ENCODE assay signal across 9 mouse cellular contexts in genomic region chr11:87689402-87689808, GRCm38 (mm10). TPM values are rescaled to one million over a fixed set of nuclear protein-coding genes. Genes with fewer than 3 reads are reported as not detected.
DNase-seq lines count a peak whose midpoint lies in the region; ATAC-seq and TF ChIP-seq lines count a peak whose summit lies in the region.
"Had no signal": no experiment of that assay in that cellular context is flagged by ENCODE, and none has a peak within 500 bp of the region (broad histone marks: within the 10 kb centered on the region; RNA-seq: fewer than 3 reads in every experiment).

No protein-coding gene starts in this region.

- H3K27ac ChIP-seq in forebrain, postnatal 0 days (ENCODE audit: low read depth, low read length): 0 out of 2 replicates have a peak overlapping the region, but pooled peaks have one; percentile 17
- no peak overlapping the region; the same call in 1 of the 2 replicates for H3K27ac ChIP-seq in limb, embryonic 13.5 days
- H3K27ac ChIP-seq in midbrain, embryonic 14.5 days (replicated peaks; ENCODE audit: low read depth, low read length): 0 out of 2 replicates have a peak overlapping the region, but pooled peaks have one; percentile 5
- H3K27ac ChIP-seq: macrophage had no signal

- H3K27me3 ChIP-seq in forebrain, postnatal 0 days (ENCODE audit: insufficient read depth, low read length): no peaks in the 10 kb centered on the region
- no peaks in the 10 kb centered on the region for H3K27me3 ChIP-seq in limb, embryonic 13.5 days
- H3K27me3 ChIP-seq in midbrain, embryonic 14.5 days (ENCODE audit: control insufficient read depth, insufficient read depth, low read length): no peaks in the 10 kb centered on the region

- peak; percentile 48 for ATAC-seq in forebrain, postnatal 0 days
- ATAC-seq in limb, embryonic 13.5 days (ENCODE audit: low FRiP score, low read depth): peak; percentile 54; the same call in 1 of the 2 replicates
- no peak for ATAC-seq in midbrain, embryonic 14.5 days (ENCODE audit: low FRiP score, low TSS enrichment)

- 6% methylated on average over 7 of the region's 7 CpGs for WGBS in forebrain, postnatal 0 days
- 2% methylated on average over 7 of the region's 7 CpGs for WGBS in limb, embryonic 13.5 days
- 38% methylated on average over 7 of the region's 7 CpGs for WGBS in midbrain, embryonic 14.5 days

- H3K9ac ChIP-seq in forebrain, postnatal 0 days: no peak overlapping the region
- no peak overlapping the region; the same call in 1 of the 2 replicates for H3K9ac ChIP-seq in limb, embryonic 13.5 days
- no peak overlapping the region for H3K9ac ChIP-seq in midbrain, embryonic 14.5 days (replicated peaks; ENCODE audit: low read length)

- no peaks in the 10 kb centered on the region for H3K9me3 ChIP-seq in forebrain, postnatal 0 days (ENCODE audit: low read length)
- H3K9me3 ChIP-seq in limb, embryonic 13.5 days: no peaks in the 10 kb centered on the region
- no peaks in the 10 kb centered on the region for H3K9me3 ChIP-seq in midbrain, embryonic 14.5 days (ENCODE audit: control insufficient read depth, low read length)

- 0 out of 2 replicates have a peak, but pooled peaks cover 4% of the 10 kb centered on the region for H3K4me1 ChIP-seq in forebrain, postnatal 0 days (ENCODE audit: insufficient read depth)
- peaks cover 28% of the 10 kb centered on the region for H3K4me1 ChIP-seq in limb, embryonic 13.5 days
- H3K4me1 ChIP-seq in midbrain, embryonic 14.5 days (ENCODE audit: control insufficient read depth, insufficient read depth, low read length): no peaks in the 10 kb centered on the region

- no peak for TF ChIP-seq CTCF in forebrain, postnatal 0 days (IDR thresholded peaks at IDR 0.05; ENCODE audit: low read depth)

- DNase-seq in layer of hippocampus, adult 9-11 months: peak; percentile 23
- no peak for DNase-seq in layer of hippocampus, adult 11-12 months (ENCODE audit: low spot score)
- DNase-seq in adrenal gland, adult 8-10 months: peak; percentile 49
- peak; percentile 39 for DNase-seq in forebrain, postnatal 0 days
- DNase-seq in midbrain, embryonic 14.5 days: peak; percentile 65
- DNase-seq in cerebellum, adult 18-20 months: no peak
- no peak for DNase-seq in spleen, adult 12 weeks (ENCODE audit: low spot score)

- H3K4me3 ChIP-seq in forebrain, postnatal 0 days (ENCODE audit: low read depth, low read length): no peak overlapping the region
- H3K4me3 ChIP-seq in limb, embryonic 13.5 days: no peak overlapping the region
- no peak overlapping the region for H3K4me3 ChIP-seq in midbrain, embryonic 14.5 days (replicated peaks; ENCODE audit: low read depth, low read length)

- H3K4me2 ChIP-seq in forebrain, postnatal 0 days (ENCODE audit: low read depth): no peak overlapping the region
- H3K4me2 ChIP-seq in limb, embryonic 13.5 days (replicated peaks): peak overlapping the region; percentile 31
- no peak overlapping the region for H3K4me2 ChIP-seq in midbrain, embryonic 14.5 days (ENCODE audit: low read length)

- H3K36me3 ChIP-seq in forebrain, postnatal 0 days (ENCODE audit: insufficient read depth): no peaks in the 10 kb centered on the region
- H3K36me3 ChIP-seq in limb, embryonic 13.5 days: no peaks in the 10 kb centered on the region
- no peaks in the 10 kb centered on the region for H3K36me3 ChIP-seq in midbrain, embryonic 14.5 days (ENCODE audit: control insufficient read depth, insufficient read depth, low read length)

RNA-seq across cellular contexts. Expression of gene Rnf43, which starts 26.9 kb away (rescaled TPM):
- total RNA-seq in adrenal gland, adult 8-10 months (2022): 10 to 100 TPM in 2 of 4 experiments, 1 to 10 TPM in 2; 4.8 to 17.8 (median 10.7) TPM
- total RNA-seq in forebrain, postnatal 0 days (2014; rRNA removed): 1.0 and 1.8 TPM in 2 replicates
- polyA plus RNA-seq in forebrain, postnatal 0 days (2015; fragmentation: Nextera tagmentation; extraction: Ambion mirVana): 0.79 and 0.84 TPM in 2 replicates
- 3.2 and 4.2 TPM in 2 replicates for polyA plus RNA-seq in limb, embryonic 13.5 days (2015; fragmentation: Nextera tagmentation; extraction: Ambion mirVana)
- 0.28 and 0.78 TPM in 2 replicates for polyA plus RNA-seq in midbrain, embryonic 14.5 days (2014; fragmentation: Nextera tagmentation; extraction: Ambion mirVana)

RNA-seq across cellular contexts. Expression of gene Supt4a, which starts 47.9 kb away (rescaled TPM):
- total RNA-seq in adrenal gland, adult 8-10 months (2022): 10 to 100 TPM; 73.7 to 85.1 (median 84.2) TPM
- 64.9 and 78.5 TPM in 2 replicates for total RNA-seq in forebrain, postnatal 0 days (2014; rRNA removed)
- polyA plus RNA-seq in forebrain, postnatal 0 days (2015; fragmentation: Nextera tagmentation; extraction: Ambion mirVana): 141 and 159 TPM in 2 replicates
- 159 and 167 TPM in 2 replicates for polyA plus RNA-seq in limb, embryonic 13.5 days (2015; fragmentation: Nextera tagmentation; extraction: Ambion mirVana)
- 150 and 163 TPM in 2 replicates for polyA plus RNA-seq in midbrain, embryonic 14.5 days (2014; fragmentation: Nextera tagmentation; extraction: Ambion mirVana)

Comparison
In these comparisons a context has a peak if more than half of its experiments do, and no peak if none do; other contexts are left out.
1. DNase-seq: peak in layer of hippocampus, adult 9-11 months (single experiment), adrenal gland, adult 8-10 months (single experiment), forebrain, postnatal 0 days (single experiment) and midbrain, embryonic 14.5 days (single experiment); none in layer of hippocampus, adult 11-12 months (single experiment), cerebellum, adult 18-20 months (0 of 2) and spleen, adult 12 weeks (single experiment).